Mouse (Mus musculus): ENCODE data around the gene Snrnp35. TPM values are rescaled to one million over a fixed set of nuclear protein-coding genes. Genes with fewer than 3 reads are reported as not detected.
A peak's percentile ranks its signal among the peaks of the same experiment; 100 is the strongest.
"Not testable (repeated sequence)": the region's sequence is repeated elsewhere in the genome, so short reads cannot be mapped to it uniquely, and the experiment has no call there.

The Snrnp35 gene
- total and polyA plus RNA-seq, 2 experiments from 2014 or later, result 4.4 to 14.0 TPM

GRCm38 (mm10) chr5:124498221-124498876, 15.4 kb downstream of the Snrnp35 start:
- H3K27ac ChIP-seq (ENCODE audit: low read depth), result peak overlapping the region; percentile 70
- peaks cover 9% of the 10 kb centered on the region for H3K4me1 ChIP-seq (ENCODE audit: control insufficient read depth, insufficient read depth)
- no peak overlapping the region for H3K9ac ChIP-seq (replicated peaks; ENCODE audit: low read depth, low read length)
- TF ChIP-seq EP300 (IDR thresholded peaks at IDR 0.05; ENCODE audit: low read depth) (peak; percentile 31; the same call in 1 of the 2 replicates), CTCF (IDR thresholded peaks at IDR 0.05; ENCODE audit: low read depth) (no peak)
- H3K4me3 ChIP-seq (ENCODE audit: low read depth, low read length), result no peak overlapping the region
- DNase-seq (ENCODE audit: low spot score) (peak; percentile 80), ATAC-seq (ENCODE audit: insufficient read depth, low read depth) (peak; percentile 82)
- H3K36me3 ChIP-seq (replicated peaks; ENCODE audit: control insufficient read depth, insufficient read depth, low read length), result peaks cover 46% of the 10 kb centered on the region
- H3K4me2 ChIP-seq (ENCODE audit: low read depth, low read length), result no peak overlapping the region
- no peaks in the 10 kb centered on the region for H3K9me3 ChIP-seq (replicated peaks; ENCODE audit: control insufficient read depth, low read length)
- 14% methylated on average over 9 of the region's 9 CpGs for WGBS
- H3K27me3 ChIP-seq (ENCODE audit: control insufficient read depth, insufficient read depth, low read length), result no peaks in the 10 kb centered on the region

DNA sequence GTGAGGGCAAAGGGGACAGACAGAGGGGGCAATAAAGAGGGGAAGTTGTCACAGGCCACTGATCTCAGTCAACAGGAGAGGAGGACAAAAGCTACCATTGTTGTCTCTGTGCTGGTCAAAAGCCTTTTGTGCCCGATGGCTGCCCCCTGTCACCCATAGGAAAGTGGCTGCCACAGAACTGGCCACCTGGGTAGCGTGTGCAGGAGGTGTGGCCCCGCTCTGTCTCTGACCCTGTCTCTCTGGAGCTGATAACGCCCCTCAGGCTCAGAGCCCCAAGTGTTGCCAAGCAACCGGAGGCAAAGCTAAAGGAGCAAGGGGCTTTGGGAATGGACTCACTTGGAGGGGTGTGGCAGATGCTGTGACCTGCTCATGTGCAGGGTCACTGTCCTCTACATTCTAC, 16.1 kb downstream of the Snrnp35 start:
- Histone ChIP-seq H3K4me2 (ENCODE audit: low read depth, low read length) (no peak overlapping the region), H3K36me3 (replicated peaks; ENCODE audit: control insufficient read depth, insufficient read depth, low read length) (peaks cover 47% of the 10 kb centered on the region), H3K4me1 (ENCODE audit: control insufficient read depth, insufficient read depth) (peaks cover 9% of the 10 kb centered on the region), H3K27me3 (ENCODE audit: control insufficient read depth, insufficient read depth, low read length) (no peaks in the 10 kb centered on the region), H3K4me3 (ENCODE audit: low read depth, low read length) (no peak overlapping the region), H3K9ac (replicated peaks; ENCODE audit: low read depth, low read length) (no peak overlapping the region), H3K27ac (ENCODE audit: low read depth) (peak overlapping the region; percentile 70), H3K9me3 (replicated peaks; ENCODE audit: control insufficient read depth, low read length) (no peaks in the 10 kb centered on the region)
- TF ChIP-seq CTCF (IDR thresholded peaks at IDR 0.05; ENCODE audit: low read depth), result no peak
- no peak for TF ChIP-seq EP300 (IDR thresholded peaks at IDR 0.05; ENCODE audit: low read depth)
- DNase-seq (ENCODE audit: low spot score) (no peak), ATAC-seq (ENCODE audit: insufficient read depth, low read depth) (no peak)
- WGBS, result 41% methylated on average over 5 of the region's 5 CpGs

GRCm38 (mm10) chr5:124500037-124500436, 17.1 kb downstream of the Snrnp35 start:
- not testable (repeated sequence) for H3K4me2 ChIP-seq (ENCODE audit: low read depth, low read length); H3K27me3 ChIP-seq (ENCODE audit: control insufficient read depth, insufficient read depth, low read length); H3K27ac ChIP-seq (ENCODE audit: low read depth); H3K9ac ChIP-seq (replicated peaks; ENCODE audit: low read depth, low read length); H3K4me3 ChIP-seq (ENCODE audit: low read depth, low read length); ATAC-seq (ENCODE audit: insufficient read depth, low read depth); H3K9me3 ChIP-seq (replicated peaks; ENCODE audit: control insufficient read depth, low read length); H3K4me1 ChIP-seq (ENCODE audit: control insufficient read depth, insufficient read depth); DNase-seq (ENCODE audit: low spot score)
- WGBS, result 73% methylated on average over 2 of the region's 4 CpGs
- peaks cover 51% of the 10 kb centered on the region for H3K36me3 ChIP-seq (replicated peaks; ENCODE audit: control insufficient read depth, insufficient read depth, low read length)

- H3K4me3 ChIP-seq (ENCODE audit: low read depth, low read length), result no peak overlapping the region
- no peak overlapping the region for H3K4me2 ChIP-seq (ENCODE audit: low read depth, low read length)
- H3K9me3 ChIP-seq (replicated peaks; ENCODE audit: control insufficient read depth, low read length), result no peaks in the 10 kb centered on the region
- H3K27me3 ChIP-seq (ENCODE audit: control insufficient read depth, insufficient read depth, low read length), result no peaks in the 10 kb centered on the region
- DNase-seq (ENCODE audit: low spot score) (no peak), ATAC-seq (ENCODE audit: insufficient read depth, low read depth) (peak; percentile 31; the same call in 1 of the 2 replicates)
- no peak overlapping the region for H3K9ac ChIP-seq (replicated peaks; ENCODE audit: low read depth, low read length)
- 75% methylated on average over 3 of the region's 3 CpGs for WGBS
- H3K27ac ChIP-seq (ENCODE audit: low read depth), result peak overlapping the region; percentile 27; the same call in 1 of the 2 replicates
- peaks cover 9% of the 10 kb centered on the region for H3K4me1 ChIP-seq (ENCODE audit: control insufficient read depth, insufficient read depth)
- TF ChIP-seq CTCF (IDR thresholded peaks at IDR 0.05; ENCODE audit: low read depth) (no peak), EP300 (IDR thresholded peaks at IDR 0.05; ENCODE audit: low read depth) (no peak)
- H3K36me3 ChIP-seq (replicated peaks; ENCODE audit: control insufficient read depth, insufficient read depth, low read length), result peaks cover 47% of the 10 kb centered on the region
Measured at GRCm38 (mm10) chr5:124500573-124500972, 17.6 kb downstream of the Snrnp35 start.

DNA sequence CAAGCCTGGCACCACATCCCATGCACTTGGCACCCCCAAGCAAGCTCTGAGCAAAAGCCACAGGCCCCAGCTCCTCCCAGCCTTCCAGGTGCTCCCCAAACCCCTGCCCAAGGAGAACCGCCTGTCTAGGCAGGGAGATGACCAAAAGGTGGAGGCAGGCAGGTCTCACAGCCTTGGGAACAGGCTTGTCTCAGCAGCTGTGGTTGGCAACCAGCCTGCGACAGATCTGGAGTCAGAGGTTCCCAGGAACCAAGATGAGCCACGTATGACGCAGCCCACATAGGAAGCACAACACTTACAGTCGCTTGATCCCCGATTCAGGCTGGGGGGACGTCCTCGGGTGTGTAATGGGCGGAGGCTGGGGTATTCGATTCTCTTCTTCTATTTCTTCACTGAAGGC, 18.6 kb downstream of the Snrnp35 start:
- no peak overlapping the region for H3K9ac ChIP-seq (replicated peaks; ENCODE audit: low read depth, low read length)
- H3K4me1 ChIP-seq (ENCODE audit: control insufficient read depth, insufficient read depth), result peaks cover 9% of the 10 kb centered on the region
- peaks cover 45% of the 10 kb centered on the region for H3K36me3 ChIP-seq (replicated peaks; ENCODE audit: control insufficient read depth, insufficient read depth, low read length)
- no peak overlapping the region for H3K4me2 ChIP-seq (ENCODE audit: low read depth, low read length)
- no peaks in the 10 kb centered on the region for H3K9me3 ChIP-seq (replicated peaks; ENCODE audit: control insufficient read depth, low read length)
- H3K27ac ChIP-seq (ENCODE audit: low read depth), result no peak overlapping the region
- ATAC-seq (ENCODE audit: insufficient read depth, low read depth), result no peak
- no peak overlapping the region for H3K4me3 ChIP-seq (ENCODE audit: low read depth, low read length)
- H3K27me3 ChIP-seq (ENCODE audit: control insufficient read depth, insufficient read depth, low read length), result no peaks in the 10 kb centered on the region
- TF ChIP-seq CTCF (IDR thresholded peaks at IDR 0.05; ENCODE audit: low read depth) (no peak), EP300 (IDR thresholded peaks at IDR 0.05; ENCODE audit: low read depth) (no peak)
- 85% methylated on average over 10 of the region's 10 CpGs for WGBS
- DNase-seq (ENCODE audit: low spot score), result no peak

DNA sequence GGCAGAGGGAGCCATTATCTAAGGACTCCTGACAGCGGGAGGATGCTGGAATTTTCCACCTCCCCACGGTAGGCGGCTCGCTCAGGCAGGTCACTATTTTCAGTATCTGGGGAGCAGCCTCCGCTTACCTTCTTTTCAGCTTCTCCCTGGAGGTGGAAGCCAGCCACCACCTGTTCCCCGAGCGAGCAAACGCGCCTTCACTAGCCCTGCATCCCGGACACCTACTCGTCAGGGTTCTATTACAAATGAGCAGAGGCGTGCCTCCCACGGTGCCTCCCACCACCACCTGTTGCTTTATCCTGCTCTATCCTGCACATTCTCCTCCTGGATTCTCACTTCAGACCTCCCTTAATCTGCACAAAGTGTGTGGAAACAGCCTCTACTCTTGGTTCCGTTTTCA, 20.8 kb downstream of the Snrnp35 start:
- Histone ChIP-seq H3K9ac (replicated peaks; ENCODE audit: low read depth, low read length) (no peak overlapping the region), H3K27ac (ENCODE audit: low read depth) (no peak overlapping the region), H3K4me3 (ENCODE audit: low read depth, low read length) (no peak overlapping the region), H3K4me2 (ENCODE audit: low read depth, low read length) (no peak overlapping the region), H3K27me3 (ENCODE audit: control insufficient read depth, insufficient read depth, low read length) (no peaks in the 10 kb centered on the region), H3K4me1 (ENCODE audit: control insufficient read depth, insufficient read depth) (peaks cover 5% of the 10 kb centered on the region), H3K9me3 (replicated peaks; ENCODE audit: control insufficient read depth, low read length) (no peaks in the 10 kb centered on the region), H3K36me3 (replicated peaks; ENCODE audit: control insufficient read depth, insufficient read depth, low read length) (peaks cover 50% of the 10 kb centered on the region)
- ATAC-seq (ENCODE audit: insufficient read depth, low read depth), result no peak
- no peak for DNase-seq (ENCODE audit: low spot score)
- no peak for TF ChIP-seq CTCF (IDR thresholded peaks at IDR 0.05; ENCODE audit: low read depth)
- no peak for TF ChIP-seq EP300 (IDR thresholded peaks at IDR 0.05; ENCODE audit: low read depth)
- 61% methylated on average over 14 of the region's 14 CpGs for WGBS
